Mouse (Mus musculus): ENCODE measurements at regions not wholly inside any gene's neighbourhood (a gene's known extent, or its start where the extent isn't known, plus 50 kb on each side); places are given as distances from the start of the nearest gene placed in this dataset.

DNA sequence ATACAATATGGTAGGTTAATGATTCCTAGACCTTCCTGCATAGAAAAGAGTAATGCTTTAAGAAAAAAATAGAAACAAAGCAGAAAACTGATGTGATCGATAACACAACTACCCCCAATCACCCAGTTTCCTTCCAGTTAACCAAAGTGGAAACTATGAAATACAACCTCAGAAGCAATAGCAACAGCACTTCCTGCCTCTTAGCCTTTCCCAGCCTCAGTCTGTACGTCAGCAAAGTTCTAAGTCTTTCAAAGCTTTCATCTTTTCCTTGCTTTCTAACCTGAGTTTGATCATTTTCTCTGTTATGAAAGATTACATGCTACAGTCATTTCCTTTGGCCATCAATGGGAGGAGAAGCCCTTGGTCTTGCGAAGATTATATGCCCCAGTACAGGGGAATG is 355.9 kb upstream of the Cblb start:
- in situ Hi-C loops (cut with MboI, MseI) = loop anchor here (25.0 kb wide), 1 partner anchor 1888 kb away; no protein-coding TSS in a partner anchor

DNA sequence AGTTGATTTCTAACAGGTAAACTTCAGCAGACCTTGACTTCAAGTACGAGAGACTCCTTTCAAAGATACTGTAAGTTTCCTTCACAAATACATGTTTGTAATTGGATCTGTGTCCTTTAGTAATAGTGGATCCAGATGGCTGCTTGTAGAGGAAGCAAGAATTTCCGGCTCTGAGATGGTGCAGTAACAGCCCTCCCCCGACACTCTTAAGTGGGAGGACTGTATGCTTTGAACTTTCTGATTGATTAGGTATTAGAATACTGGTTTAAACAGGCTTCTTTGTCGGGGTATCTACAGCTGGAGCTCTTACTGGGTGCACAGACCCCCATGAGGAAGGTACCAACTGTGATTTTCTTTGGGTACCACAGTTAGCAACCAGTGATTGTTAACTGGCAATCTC is 355.0 kb upstream of the Cblb start:
- in situ Hi-C loops (cut with MboI, MseI) = loop anchor here (25.0 kb wide), 1 partner anchor 1889 kb away; no protein-coding TSS in a partner anchor

DNA sequence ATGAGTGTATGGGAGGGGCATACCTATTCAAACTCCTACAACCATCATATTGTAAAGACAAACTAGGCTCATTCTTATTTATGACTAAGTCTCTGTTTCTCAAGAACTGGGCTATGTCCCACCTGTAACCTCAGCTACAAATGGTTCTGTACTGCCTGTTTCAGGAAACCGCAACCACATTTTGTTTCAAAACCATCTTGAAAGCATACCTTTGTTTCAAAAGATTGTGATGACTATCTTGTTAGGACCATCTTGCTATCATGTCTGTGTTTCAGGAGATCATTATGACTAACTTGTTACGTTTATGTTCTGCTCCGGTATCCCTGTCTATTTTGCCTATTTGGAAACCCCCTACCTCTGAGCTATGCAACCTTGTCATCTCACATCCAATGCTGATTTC is 340.2 kb upstream of the Cblb start:
- in situ Hi-C loops (cut with MboI, MseI) = loop anchor here (25.0 kb wide), 1 partner anchor 1904 kb away; no protein-coding TSS in a partner anchor

- in situ Hi-C loops (cut with MboI, MseI) = loop anchor here (5.0 to 10.0 kb wide), 2 partner anchors 330 to 388 kb away; partner anchors contain the start of gene Cblb
Observed at GRCm38 (mm10) chr16:51705026-51705425, 326.0 kb upstream of the Cblb start.

GRCm38 (mm10) chr16:51718695-51719094 is 312.3 kb upstream of the Cblb start:
- in situ Hi-C loops (cut with MboI, MseI) = no loop called here

DNA sequence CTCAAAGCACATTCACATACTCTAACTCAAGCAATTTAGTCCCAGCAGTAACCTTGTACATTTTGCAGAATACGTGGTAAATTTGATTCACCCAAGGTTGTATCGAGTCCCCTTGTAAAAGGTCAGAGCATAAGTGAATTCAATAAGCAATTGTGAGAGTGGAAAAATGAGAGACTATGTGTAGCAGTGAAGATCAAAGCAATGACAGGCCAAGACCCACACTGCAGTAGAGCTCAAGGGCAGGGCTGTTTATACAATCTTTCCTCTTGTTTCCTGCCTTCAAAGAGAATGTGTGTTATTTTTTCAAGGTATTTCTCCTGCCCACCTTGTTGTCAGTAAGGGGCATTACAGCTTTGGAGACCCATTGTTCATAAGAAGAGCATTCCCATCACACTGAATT is 311.4 kb upstream of the Cblb start:
- in situ Hi-C loops (cut with MboI, MseI) = no loop called here

GRCm38 (mm10) chr16:51722682-51723081 is 308.3 kb upstream of the Cblb start:
- in situ Hi-C loops (cut with MboI, MseI) = no loop called here

GRCm38 (mm10) chr16:51741875-51742274 is 289.1 kb upstream of the Cblb start:
- in situ Hi-C loops (cut with MboI, MseI) = no loop called here

DNA sequence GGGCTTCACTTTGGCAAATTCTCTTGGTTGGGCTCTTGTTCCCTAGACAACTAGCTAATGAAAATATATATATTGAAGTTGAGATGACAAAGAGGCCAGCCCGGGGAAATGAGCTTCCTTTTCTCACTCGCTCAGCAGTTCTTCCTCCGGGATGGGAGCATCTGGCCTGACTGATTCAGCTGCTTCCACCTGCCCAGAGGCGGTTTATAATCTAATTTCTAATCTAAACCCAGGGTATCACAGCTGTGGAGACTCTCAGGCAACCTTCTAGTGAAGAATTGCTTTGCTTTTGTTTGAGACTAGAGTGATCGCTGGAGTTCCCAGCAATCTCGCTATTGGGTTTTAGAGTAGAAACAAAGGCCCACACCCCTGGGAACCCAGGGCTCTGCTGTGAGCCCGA is 279.1 kb upstream of the Cblb start:
- in situ Hi-C loops (cut with MboI, MseI) = no loop called here

DNA sequence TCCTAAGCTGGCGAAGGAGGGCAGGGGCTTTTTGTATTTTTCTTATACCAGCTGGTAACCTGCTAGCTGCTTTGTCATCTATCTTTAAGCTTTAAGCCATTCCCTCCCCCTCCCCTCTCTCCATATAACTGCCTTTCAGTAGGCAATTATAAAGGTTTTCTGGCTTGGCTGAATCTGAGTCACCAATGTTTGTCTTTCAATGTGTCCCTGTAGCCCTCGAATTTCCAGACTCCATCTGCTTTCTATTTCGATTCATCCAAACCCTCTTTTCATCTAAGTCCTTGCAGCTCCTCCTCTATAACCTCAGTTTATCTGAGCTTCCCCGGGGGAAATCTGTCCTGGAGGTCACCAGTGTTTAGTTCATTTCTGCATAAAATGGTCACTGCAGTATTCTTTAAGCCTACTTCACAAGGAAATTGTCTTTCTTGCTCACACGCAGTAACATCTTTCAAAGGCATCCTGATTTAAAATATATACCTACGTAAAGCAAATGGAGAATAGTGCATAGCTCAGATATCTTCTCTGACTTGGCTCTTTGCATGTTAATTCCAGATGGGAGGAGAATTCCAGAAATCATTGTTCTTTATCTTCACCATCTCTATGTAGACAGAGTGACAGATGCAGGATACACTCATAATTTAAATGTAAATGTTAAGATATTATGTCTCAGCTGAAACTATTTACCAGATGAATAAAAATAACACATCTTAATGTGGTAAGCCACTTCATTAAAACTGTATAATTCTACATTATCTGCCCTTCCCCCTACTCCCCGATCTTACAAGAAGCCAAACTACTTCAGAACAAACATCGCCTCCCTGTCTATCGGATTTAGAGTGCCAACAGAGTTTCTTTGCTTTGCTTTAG is 272.4 kb upstream of the Cblb start:
- in situ Hi-C loops (cut with MboI, MseI) = no loop called here

DNA sequence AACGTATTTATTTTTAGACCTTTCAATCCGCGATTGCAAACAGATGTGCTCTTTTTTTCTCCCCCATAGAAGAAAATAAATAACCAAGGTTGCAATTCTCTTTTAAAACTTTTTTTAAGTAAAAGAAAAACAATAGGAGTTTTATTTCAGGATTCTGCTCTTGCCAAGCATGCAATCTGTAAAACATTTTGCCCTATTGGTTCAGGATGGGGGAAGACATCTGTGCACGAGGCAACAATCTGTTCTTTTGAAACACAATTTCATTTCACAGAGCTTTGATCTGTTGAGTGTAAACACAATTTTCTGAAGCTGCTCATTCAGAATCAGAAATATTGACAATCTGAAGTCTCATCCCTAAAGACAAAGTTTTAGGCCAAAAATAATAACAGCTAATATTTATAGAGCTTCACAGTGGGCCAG is 271.8 kb upstream of the Cblb start:
- in situ Hi-C loops (cut with MboI, MseI) = no loop called here

DNA sequence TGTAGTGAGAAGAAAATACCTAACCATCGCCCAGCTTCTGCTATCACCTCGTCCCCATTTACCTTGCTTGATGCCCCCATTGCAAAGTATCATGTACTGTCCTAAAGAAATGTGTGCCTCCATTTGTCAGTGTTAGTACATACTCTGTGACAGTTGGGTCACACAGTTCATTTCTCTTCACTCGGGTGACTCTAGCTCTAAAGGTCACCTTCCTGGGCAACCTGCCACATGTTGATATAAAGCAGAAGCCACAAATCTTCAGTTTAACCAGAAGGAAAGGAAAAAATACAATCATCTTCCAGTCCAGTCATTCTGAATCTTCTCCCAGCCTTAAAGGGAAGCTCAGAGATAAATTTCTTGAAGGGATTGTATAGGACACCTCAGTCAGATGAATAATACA is 263.5 kb upstream of the Cblb start:
- in situ Hi-C loops (cut with MboI, MseI) = loop anchor here (5.0 kb wide), 2 partner anchors 40 to 80 kb away; no protein-coding TSS in a partner anchor

DNA sequence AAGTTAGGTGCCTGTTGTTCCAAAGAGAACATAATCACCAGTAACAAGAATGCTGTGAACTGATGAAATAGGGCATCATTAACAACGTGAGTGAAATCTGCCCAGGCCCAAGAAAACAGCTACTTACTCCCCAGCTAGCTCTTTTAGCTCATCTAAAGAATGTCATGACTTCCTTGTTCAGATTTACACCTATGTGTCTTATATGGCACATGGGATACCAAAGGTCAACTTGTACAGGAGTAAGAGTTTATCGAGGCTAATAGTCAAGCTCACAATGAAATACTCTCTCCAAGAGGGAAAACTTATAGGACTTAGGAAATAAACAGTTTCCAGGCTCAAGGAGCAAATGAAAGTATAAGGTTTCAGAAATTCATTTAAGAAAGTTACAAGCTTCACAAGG is 252.1 kb upstream of the Cblb start:
- in situ Hi-C loops (cut with MboI, MseI) = no loop called here

- in situ Hi-C loops (cut with MboI, MseI) = no loop called here
Observed at GRCm38 (mm10) chr16:51795003-51795402, 236.0 kb upstream of the Cblb start.

- in situ Hi-C loops (cut with MboI, MseI) = no loop called here
Observed at GRCm38 (mm10) chr16:51807323-51807722, 223.7 kb upstream of the Cblb start.

DNA sequence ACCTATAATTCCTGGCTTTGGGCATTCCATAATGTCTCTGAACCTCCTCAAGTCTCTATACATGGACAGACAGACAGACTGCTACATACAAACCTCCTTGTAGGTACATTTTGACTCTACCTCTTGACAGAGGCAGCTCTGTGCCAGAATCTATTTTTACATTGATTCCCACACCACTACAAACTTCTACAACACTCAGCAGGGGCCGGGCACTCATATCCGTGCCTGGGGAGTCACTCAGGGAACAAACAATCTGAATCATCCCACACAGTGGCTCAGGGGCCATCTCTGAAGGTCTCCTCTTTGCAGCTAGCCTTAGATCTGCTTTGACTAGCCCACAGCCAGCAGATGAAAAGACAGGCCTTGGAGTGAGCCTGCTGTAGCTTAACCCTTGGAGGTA is 221.9 kb upstream of the Cblb start:
- in situ Hi-C loops (cut with MboI, MseI) = no loop called here

DNA sequence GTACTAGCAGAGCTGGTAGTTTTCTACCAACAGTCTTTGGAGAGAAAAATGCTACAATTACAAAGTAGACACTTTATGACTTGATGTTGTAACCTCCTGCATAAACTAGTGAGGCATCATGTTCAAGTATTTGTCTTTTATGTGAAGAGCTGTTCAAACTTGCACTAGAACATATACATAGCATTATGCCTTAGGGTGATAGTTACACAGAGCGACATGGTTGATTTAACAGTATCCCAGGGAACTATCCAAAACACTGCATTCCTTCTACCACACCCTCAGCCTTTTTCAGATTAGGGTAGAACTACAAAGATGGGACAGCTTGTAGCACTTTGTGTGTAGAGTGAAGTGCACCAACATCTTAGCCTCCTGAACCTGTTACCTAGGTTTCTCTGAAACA is 220.0 kb upstream of the Cblb start:
- in situ Hi-C loops (cut with MboI, MseI) = no loop called here

GRCm38 (mm10) chr16:51842770-51843169 is 188.3 kb upstream of the Cblb start:
- in situ Hi-C loops (cut with MboI, MseI) = no loop called here

- in situ Hi-C loops (cut with MboI, MseI) = no loop called here
Observed at GRCm38 (mm10) chr16:51845539-51845938, 185.5 kb upstream of the Cblb start.

DNA sequence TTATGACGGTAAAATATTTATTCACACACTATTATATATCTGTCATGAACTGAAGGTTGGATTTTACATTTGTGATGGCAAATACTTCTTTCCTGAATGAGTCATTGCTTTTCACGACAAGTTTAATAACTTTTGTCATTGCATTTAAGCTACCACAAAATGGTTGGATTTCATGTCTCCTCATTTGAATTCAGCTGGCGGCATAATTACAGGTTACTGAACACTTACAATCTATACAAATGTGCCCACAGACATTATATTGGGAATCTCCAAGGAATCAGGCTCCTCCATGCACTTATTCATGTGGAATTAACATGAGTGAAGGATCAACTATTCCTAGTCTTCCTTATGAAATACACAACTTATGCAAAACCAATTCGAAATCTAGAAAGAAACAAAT is 150.3 kb upstream of the Cblb start:
- in situ Hi-C loops (cut with MboI, MseI) = no loop called here

DNA sequence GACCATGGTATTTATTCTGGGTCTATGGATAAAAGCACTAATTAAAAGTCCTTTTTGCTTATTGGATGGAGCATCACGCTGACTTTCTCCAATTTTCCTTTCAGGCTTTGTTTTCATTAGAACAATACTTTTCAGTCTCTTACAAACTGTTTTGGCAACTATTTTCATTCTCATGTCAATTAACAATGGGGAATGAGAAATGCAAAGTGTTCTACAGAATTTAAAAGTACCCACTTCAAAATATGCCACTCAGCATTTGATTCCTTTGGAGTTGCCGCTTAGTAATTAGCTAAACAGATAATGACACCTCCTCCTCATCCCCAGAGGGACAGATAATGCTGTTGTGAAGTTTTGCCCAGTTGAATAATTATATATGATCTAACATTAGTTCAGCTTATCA is 149.9 kb upstream of the Cblb start:
- in situ Hi-C loops (cut with MboI, MseI) = no loop called here

DNA sequence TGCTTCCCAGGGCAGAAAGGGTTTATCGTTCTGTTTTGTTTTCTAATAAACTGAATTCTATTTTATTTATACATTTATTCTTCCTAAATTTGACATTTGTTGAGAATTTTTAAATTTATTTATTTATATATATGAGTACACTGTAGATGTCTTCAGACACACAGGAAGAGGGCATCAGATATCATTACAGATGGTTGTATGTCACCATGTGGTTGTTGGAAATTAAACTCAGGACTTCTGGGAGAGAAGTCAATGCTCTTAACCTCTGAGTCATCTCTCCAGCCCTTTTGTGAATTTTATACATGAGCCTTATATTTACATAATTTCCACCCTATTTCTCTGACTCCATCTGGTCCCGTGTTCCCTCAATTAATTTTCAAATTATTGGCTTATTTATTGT is 147.2 kb upstream of the Cblb start:
- in situ Hi-C loops (cut with MboI, MseI) = no loop called here

DNA sequence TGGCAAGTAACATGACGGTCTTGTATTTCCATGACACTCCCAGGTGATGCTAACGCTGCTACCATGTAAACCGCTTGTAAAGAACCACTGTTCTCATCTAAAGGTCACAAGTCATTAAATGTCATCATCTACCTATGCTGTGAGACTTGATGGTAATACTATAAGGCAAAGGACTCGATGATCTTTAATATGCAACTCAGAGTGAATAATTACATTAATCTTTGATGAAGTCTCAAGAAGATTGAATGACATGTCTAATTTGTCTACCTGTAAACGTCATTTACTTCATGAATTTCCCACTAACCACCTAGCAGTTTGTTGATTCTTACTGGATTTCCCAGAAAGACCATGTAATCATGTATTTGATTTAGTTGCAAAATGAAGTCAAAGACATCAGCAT is 143.5 kb upstream of the Cblb start:
- in situ Hi-C loops (cut with MboI, MseI) = no loop called here

Measured in T-helper 1 cell (primary cell).